Mouse (Mus musculus) neutrophil, adult 5-6 weeks (primary cell): ENCODE measurements at regions not wholly inside any gene's neighbourhood (a gene's known extent, or its start where the extent isn't known, plus 50 kb on each side); places are given as distances from the start of the nearest gene placed in this dataset.

ENCODE experiments used
- ATAC-seq: fragments of 151-379, 151-347 bp; 2 replicates; pipeline ENCODE4 v1.8.0; 2017; ENCODE audit warnings: mild to moderate bottlenecking, moderate TSS enrichment; ENCODE audit not compliant: insufficient number of reproducible peaks, poor library complexity, low FRiP score, severe bottlenecking; ENCODE audit errors: extremely low read depth

DNA sequence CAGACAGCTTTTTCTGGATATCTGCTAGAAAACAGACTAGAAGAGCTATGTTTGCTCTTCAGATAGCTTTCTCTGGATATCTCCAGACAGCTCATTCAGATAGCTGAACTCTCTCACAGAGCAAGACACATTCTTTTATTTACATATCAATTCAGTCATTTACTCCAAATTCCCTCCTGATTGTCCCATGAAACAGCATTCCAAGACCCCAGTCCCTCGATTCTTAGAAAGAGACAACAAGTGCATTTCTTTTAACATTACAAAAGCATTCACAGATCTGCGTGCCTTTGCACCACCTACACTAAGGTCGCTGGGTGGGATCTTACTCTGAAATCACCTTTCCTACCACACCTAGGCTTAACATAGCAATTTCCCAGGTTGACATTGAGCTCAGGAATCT is 1039.5 kb upstream of the Ddx18 start:
- ATAC-seq, result no peak

DNA sequence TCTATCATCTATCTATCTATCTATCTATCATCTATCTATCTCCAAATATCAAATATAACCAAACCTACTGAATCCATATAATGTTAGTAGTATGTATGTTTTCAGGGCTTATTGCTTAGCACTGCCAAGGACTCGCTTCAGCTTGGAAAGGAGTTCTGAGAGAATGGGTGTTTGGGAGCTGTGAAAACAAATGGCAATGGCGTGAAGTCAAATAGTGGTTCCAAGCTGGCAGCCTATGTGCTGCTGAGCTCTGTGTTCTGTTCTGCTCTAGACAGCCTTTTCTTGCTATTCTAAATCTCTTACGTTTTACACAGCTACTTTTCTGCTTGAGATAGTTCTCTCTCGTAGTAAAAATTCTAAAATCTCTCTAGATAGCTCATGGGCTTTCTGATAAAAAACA is 1008.2 kb upstream of the Ddx18 start:
- no peak for ATAC-seq

GRCm38 (mm10) chr1:122551596-122551995 is 983.8 kb upstream of the Ddx18 start:
- no peak for ATAC-seq

DNA sequence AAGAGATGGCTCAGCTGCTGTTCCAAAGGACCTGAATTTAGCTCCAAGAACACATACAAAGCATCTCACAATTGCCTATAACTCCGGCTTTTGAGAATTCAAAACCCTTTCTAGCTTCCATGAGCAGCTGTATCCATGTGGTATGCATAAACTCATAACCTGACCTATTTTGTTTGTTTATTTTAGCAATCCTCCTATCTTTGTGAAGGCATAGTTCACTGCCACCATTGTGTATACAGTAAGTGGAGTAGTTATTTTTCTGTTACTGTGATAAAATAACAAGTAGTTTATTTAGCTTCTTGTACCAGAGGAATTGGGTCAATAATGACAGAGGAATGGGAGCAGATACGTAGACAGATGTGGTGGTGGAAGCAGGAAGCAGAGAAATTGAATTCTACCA is 941.8 kb upstream of the Ddx18 start:
- ATAC-seq, result no peak

DNA sequence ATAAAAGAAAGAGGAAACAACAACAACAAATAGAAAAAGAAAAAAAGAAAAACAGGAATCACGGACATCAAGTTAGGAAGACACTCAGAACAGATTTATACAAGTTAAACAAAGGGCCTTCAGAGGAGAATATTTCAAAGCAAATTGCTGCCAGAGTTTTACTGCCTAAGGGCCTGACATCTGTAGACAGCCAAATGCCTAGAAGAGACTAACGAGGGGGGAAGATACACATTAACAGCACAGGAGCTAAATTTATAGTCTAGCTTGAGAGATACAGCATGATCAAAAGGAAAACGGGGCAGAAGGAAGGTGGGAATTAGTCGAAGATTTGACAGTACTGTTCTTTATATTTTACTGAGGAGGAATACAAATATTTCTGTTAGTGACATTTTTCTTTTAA is 933.9 kb upstream of the Ddx18 start:
- no peak for ATAC-seq

DNA sequence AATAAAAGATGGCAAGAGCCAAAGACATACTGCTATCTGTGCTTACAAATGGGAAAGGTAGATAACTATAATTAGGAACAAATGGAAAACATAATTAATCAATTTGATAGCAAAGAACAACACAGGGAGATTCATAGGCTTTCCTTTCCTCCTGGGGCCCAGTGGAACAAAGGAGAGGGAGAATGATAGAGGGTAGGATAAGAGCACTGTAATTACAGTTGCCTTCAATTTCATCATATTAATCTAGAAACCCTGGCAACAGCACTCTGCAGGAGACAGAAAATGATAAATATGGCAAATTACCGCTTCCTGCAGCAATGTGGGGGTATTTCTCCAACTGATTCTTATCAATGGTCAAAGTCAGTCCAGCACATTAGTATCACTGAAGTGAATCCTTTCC is 910.2 kb upstream of the Ddx18 start:
- no peak for ATAC-seq

DNA sequence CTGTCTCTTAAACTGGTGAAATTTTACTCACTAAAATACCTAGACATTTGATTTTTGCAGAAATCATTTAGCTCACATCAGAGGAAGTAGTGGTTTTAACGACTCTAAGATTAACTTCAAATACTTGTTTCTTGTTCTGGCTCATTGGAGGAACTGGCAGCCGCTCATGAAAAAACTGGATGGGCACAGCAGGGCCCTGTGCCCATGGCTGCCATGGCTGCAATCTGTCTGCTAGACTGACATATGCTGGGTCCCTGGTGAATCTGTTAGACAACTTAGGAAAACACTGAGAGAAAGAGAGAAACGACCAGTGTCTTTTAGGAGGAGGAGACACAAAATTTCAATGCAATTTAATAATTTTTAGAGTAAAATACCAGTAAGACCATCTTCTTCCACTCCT is 896.1 kb upstream of the Ddx18 start:
- no peak for ATAC-seq

DNA sequence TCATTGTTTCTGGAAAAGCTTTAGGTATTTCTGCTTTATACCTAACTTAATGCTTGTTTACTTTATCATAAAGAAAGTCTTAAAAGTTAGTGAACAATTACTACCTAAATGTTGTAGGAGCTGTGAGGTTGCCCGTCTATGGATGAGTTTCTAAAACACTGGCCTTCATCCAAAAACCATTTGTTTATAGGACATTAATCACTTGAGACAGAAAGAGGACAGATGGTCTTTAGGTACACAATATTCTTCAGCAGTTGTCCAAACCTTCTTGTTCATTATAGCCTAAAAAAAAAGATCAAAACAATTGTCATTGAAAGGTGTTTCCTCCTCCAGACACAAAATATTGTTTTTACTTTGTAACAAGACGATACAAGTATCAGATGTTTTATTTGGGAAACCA is 891.3 kb upstream of the Ddx18 start:
- no peak for ATAC-seq

- ATAC-seq, result no peak
Measured at GRCm38 (mm10) chr1:122454881-122455280, 887.1 kb upstream of the Ddx18 start.

- ATAC-seq, result no peak
Measured at GRCm38 (mm10) chr1:122453617-122454016, 885.8 kb upstream of the Ddx18 start.

DNA sequence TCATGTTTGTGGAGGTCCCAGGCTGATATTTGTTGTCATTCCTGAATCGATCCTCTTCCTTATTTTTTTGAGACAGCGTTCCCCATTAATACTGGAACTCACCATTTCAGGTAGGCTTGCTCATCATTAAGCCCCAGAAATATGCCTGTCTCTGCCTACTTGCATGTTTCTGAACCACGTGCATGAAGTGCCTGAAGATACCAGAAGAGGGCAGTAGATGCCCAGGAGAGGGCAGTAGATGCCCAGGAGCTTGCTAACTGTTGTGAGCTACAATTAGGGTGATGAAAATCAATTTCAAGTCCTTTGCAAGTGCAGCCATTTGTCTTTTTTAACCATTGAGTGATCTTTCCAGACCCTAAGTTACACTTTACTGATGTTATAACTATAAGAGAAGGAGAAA is 871.6 kb upstream of the Ddx18 start:
- ATAC-seq, result no peak

DNA sequence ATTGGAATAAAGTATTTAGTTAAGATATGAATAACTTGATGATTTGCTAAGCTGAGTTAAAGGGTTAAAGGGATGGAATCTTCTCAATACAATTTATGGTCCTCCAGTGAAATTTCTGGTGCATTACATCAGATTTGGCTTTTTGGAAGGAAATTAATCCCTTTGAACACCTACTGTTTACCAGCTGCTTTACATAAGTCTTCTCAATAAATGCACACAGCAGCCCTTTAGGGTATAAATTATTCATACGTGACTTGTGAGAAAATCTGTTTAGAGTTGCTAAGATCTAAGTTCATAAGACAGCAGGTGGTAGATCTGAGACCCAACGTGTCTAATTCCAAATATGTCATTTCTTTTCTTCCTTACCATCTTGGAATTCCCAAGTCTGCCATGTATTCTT is 855.7 kb upstream of the Ddx18 start:
- no peak for ATAC-seq

DNA sequence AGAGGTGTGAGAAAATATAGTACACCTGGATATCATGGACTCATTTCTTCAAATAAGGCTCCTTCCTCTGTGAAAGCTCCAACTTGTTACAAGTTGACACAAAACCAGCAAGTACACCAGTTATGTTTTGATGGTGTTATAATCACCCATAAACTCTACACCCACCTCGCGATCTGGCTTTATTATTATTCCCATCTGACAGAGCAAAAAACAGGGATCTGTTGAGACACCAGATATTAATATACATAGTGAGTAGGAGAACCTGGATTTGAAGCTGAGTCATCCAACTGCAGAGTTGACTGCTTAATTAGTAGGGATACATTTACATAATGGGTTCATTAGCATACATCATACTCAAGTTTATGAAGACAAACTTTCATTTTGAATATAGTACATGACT is 828.6 kb upstream of the Ddx18 start:
- no peak for ATAC-seq

DNA sequence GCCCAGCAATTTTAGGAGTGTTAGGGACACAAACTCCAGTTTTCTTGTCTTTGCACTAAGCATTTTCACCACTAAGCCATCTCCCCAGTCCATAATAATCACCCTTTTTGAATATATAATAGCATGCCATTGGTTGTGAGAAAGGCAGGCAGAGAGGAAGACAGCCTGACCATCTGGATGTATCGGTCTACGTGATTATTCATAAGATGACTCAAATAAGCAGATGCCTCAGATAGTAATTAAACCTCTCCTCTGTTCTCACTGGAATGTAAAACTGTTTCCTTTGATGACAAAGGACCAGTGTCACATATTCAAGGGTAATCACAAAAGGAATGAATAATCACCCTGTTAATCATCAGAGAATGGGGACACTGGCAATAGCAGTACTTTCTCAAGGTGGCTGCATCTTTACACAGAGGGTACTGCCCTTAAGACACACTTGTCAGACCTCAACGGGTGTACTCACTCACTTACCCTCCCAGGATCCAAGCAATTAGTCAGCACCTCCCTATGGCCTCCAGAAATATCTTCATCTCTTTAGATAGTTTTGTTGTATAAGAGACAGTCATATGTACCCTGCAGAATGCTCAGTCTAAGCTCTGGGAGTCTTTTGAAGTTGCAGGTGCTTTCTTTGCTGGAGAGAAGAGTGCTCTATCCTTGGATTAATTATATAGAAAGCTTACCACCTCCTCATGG is 826.0 kb upstream of the Ddx18 start:
- ATAC-seq, result no peak

GRCm38 (mm10) chr1:122357015-122357414 is 789.2 kb upstream of the Ddx18 start:
- ATAC-seq, result peak; percentile 83

DNA sequence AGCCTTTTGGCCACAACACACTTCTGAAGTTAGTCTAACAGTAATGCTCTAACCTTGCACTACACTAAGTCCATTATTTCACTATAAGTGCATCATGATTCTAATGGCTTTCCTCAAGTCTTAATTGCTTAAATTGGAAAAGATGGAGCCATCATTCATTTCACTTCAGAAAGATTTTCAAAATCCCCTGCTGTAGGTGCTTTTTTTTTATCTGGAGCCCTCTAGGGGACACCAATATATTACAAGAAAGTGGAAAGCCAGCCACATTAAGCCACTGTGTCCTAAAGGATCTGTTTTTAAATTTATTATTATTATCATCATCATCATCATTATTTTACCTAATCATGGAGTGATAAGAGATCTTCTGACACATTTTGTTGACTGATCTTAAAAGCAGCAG is 783.7 kb upstream of the Ddx18 start:
- no peak for ATAC-seq

GRCm38 (mm10) chr1:122333267-122333666 is 765.5 kb upstream of the Ddx18 start:
- ATAC-seq, result no peak

GRCm38 (mm10) chr1:122328276-122328675 is 760.5 kb upstream of the Ddx18 start:
- no peak for ATAC-seq
